Mouse (Mus musculus): Measurements from ENCODE around the gene Gm13287. TPM values are rescaled to one million over a fixed set of nuclear protein-coding genes. Genes with fewer than 3 reads are reported as not detected.
A peak's percentile ranks its signal among the peaks of the same experiment; 100 is the strongest.
"Not testable (repeated sequence)": the region's sequence is repeated elsewhere in the genome, so short reads cannot be mapped to it uniquely, and the experiment has no call there.

Gm13287 gene
- total RNA-seq, 2 experiments from 2014 or later = not detected

DNA sequence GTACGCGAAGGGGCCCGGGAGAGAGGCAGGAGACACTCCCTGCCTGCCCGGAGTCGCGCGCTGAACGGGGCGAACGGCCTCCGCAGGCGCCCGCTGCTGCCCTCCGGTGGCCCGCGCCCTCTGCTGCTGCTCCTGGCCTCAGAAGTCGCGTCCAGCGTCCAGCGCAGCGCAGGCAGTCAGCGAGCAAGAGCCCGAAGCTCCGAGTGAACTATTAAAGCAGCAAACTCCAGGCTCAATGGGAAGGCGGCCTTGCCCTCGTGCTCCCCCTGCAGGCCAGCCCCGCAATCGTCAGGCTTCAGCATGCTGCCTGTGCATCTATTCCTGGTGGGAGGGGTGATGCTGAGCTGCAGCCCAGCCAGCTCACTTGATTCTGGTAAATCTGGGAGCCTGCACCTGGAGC lies 6.0 kb upstream of the Gm13287 start, which contains the start of gene Gm13279:
TSS of gene Gm13279 (plus strand) at position 301 of the 400 bp plus-strand sequence.
- not testable (repeated sequence) for DNase-seq

- not testable (repeated sequence) for DNase-seq
These were observed 3.7 kb upstream of the Gm13287 start, which contains the start of gene Gm13285 for GRCm38 (mm10) chr4:88799365-88799764. Gene Gm13285 (plus strand): TSS chr4:88799665.

DNA sequence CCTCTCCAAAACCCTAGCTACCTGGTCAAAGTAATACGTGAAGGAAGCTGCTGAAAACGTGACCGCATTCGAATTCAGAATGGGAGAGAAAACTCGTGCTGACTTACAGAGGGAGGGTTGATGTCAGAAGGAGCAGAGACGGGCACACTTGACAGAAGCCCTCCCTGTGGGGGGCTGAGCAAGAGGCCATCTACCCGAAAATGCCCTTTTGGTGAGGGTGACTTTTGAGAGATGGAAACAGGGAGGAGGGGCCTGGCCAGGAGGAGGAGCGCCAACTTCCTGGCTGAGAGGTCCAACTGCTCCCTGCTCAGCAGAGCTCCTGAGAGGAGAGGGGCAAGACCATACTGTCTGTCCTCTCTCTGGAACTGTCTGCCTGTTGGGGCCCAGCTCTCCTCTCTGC lies 2.2 kb downstream of the Gm13287 start, which contains the start of gene Gm13288:
TSS of gene Gm13288 (plus strand) at position 301 of the 400 bp plus-strand sequence.
- DNase-seq = not testable (repeated sequence)

DNA sequence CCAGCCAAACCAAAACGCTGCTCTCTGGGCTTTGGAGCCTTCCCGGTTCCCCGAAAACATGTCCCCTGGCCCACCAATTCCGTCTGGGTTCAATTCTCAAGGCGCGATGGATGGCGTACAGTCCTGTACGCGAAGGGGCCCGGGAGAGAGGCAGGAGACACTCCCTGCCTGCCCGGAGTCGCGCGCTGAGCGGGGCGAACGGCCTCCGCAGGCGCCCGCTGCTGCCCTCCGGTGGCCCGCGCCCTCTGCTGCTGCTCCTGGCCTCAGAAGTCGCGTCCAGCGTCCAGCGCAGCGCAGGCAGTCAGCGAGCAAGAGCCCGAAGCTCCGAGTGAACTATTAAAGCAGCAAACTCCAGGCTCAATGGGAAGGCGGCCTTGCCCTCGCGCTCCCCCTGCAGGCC lies 2.7 kb downstream of the Gm13287 start:
- DNase-seq = peak; percentile 49 to 57

DNA sequence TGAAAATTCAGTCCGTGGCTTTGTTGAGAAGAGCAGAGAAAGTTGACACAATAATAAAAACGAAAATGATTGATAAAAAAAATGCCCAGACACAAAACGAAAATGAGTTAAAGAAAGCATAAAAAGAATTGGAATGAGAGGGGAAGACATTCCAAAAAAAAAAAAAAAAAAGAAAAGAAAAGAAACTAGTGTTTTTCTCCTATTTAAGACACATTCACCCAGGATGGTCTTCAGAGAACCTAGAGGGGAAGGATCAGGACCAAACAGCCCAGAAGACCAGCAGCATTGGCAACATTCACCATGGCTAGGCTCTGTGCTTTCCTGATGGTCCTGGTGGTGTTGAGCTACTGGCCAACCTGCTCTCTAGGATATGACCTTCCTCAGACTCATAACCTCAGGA lies 12.9 kb downstream of the Gm13287 start, which contains the start of gene Ifna7:
TSS of gene Ifna7 (plus strand) at position 301 of the 400 bp plus-strand sequence.
- DNase-seq = no peak

DNA sequence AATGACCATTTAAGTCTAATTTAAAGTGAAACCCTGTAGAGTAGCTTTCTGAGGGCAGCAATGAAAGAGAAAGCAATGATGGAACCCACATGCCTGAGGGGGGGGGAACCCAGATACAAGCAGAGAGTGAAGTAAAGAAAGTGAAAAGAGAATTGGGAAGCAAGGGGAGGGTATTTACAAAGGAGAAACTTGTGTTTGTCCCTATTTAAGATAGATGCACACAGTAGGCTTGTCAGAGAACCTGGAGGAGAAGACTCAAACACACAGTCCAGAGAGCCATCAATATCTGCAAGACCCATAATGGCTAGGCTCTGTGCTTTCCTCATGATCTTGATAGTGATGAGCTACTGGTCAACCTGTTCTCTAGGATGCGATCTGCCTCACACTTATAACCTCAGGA lies 16.6 kb downstream of the Gm13287 start, which contains the start of gene Ifna11:
TSS of gene Ifna11 (plus strand) at position 301 of the 400 bp plus-strand sequence.
- no peak for DNase-seq

DNA sequence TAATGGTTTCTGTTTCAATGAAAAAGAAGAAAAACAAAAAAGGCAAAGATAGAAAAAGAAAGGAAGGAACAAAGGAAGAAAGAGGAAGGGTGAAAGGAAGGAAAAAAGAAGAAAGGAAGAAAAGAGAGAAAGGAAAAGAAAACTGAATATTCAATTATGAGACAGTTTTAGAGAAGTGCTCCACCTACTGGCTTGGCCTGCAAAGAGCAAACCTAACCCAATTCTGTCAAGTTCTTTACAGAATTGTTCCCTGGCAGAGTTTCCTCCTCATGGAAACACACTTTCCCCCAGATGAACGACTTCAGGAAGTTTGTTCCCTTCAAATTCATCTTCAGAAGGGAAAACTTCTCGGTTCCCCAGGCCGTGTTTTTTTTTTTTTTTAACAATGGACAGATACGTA lies 19.9 kb downstream of the Gm13287 start:
- DNase-seq = peak in 1 of 2 experiments; percentile 9

DNA sequence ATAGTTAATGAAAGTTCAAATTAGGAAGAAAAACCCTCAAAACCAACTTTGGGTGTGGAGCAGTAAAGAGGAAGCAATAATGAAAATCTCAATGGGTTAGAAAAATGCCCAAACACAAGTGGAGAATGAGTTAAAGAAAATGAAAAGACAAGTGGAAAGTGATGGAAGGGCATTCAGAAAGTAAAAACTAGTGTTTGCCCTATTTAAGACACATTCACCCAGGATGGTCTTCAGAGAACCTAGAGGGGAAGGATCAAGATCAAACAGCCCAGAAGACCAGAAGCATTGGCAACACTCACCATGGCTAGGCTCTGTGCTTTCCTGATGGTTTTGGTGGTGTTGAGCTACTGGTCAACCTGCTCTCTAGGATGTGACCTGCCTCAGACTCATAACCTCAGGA lies 24.1 kb downstream of the Gm13287 start, which contains the start of gene Ifna6:
TSS of gene Ifna6 (plus strand) at position 301 of the 400 bp plus-strand sequence.
- DNase-seq = not testable (repeated sequence)

- DNase-seq = peak; percentile 3 to 37
These were observed 27.5 kb downstream of the Gm13287 start for GRCm38 (mm10) chr4:88830523-88830922.

GRCm38 (mm10) chr4:88835225-88835624 lies 32.2 kb downstream of the Gm13287 start, which contains the start of gene Ifna5:
Gene Ifna5 (plus strand): TSS chr4:88835525.
- DNase-seq = not testable (repeated sequence)

- DNase-seq = peak in 1 of 2 experiments; percentile 5
These were observed 35.8 kb downstream of the Gm13287 start for GRCm38 (mm10) chr4:88838828-88839227.

GRCm38 (mm10) chr4:88840058-88840457 lies 37.0 kb downstream of the Gm13287 start:
- no peak for DNase-seq

DNA sequence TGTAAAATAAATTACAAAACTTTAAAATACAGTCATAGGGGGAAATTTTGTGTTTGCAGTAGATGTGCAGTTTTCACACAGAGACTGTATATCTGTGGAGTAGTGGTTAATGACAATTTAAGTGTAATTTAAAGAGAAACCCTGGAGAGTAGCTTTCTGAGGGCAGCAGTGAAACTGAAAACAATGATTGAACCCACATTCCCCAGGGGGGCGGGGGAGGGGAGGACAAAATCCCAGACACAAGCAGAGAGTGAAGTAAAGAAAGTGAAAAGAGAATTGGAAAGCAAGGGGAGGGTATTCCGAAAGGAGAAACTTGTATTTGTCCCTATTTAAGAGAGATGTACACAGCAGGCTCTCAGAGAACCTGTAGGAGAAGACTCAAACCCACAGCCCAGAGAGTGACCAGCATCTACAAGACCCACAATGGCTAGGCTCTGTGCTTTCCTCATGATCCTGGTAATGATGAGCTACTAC lies 38.4 kb downstream of the Gm13287 start, which contains the start of gene Ifna4:
TSS of gene Ifna4 (plus strand) at position 424 of the 474 bp plus-strand sequence.
- no peak for DNase-seq

- no peak for DNase-seq
These were observed 42.3 kb downstream of the Gm13287 start for GRCm38 (mm10) chr4:88845334-88845733.

DNA sequence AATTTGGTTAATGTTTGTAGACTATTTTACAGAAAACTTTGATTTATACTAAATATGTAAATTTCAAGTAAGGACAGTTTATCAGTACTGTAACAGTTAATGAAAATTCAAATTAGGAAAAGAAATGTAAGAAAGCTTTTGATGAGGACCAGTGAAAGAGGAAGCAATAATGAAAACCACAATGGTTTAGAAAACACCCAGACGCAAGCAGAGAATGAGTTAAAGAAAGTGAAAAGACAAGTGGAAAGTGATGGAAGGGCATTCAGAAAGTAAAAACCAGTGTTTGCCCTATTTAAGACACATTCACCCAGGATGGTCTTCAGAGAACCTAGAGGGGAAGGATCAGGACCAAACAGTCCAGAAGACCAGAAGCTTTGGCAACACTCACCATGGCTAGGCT lies 46.6 kb downstream of the Gm13287 start, which contains the start of gene Ifna1:
TSS of gene Ifna1 (plus strand) at position 390 of the 400 bp plus-strand sequence.
- no peak for DNase-seq

GRCm38 (mm10) chr4:88851026-88851763 lies 48.1 kb downstream of the Gm13287 start:
- no peak for DNase-seq

Other genes starting within 250 kb of the Gm13287 start
- not detected for gene Ifna15, start 245.0 kb upstream of the Gm13287 start, total RNA-seq (2021)
- not detected for gene Ifna14, start 231.5 kb upstream of the Gm13287 start, total RNA-seq (2021)
- not detected for gene Ifna9, start 210.9 kb upstream of the Gm13287 start, total RNA-seq (2021)
- not detected for gene Ifna12, start 199.9 kb upstream of the Gm13287 start, total RNA-seq (2021)
- gene C87499, start 168.8 kb upstream of the Gm13287 start, total RNA-seq (2021) = not detected
- not detected for gene Ifna13, start 158.8 kb upstream of the Gm13287 start, total RNA-seq (2021)
- not detected for gene Ifna16, start 126.3 kb upstream of the Gm13287 start, total RNA-seq (2021)
- not detected for gene Ifna2, start 119.3 kb upstream of the Gm13287 start, total RNA-seq (2021)
- not detected for gene Ifnab, start 111.9 kb upstream of the Gm13287 start, total RNA-seq (2021)
- under 1 TPM; 0.36 to 0.60 TPM for gene Gm26566, start 81.4 kb upstream of the Gm13287 start, total RNA-seq (2021)
- 10 to 100 TPM; 82.5 to 89.7 TPM for gene Klhl9, start 80.8 kb upstream of the Gm13287 start, total RNA-seq (2021)
- gene Gm13271, start 48.4 kb upstream of the Gm13287 start, total RNA-seq (2021) = not detected
- under 1 TPM in 1 of 2 experiments, not detected in 1; 0.20 TPM for gene Gm13283, start 43.1 kb upstream of the Gm13287 start, total RNA-seq (2021)
- gene Gm13290, start 29.4 kb upstream of the Gm13287 start, total RNA-seq (2021) = not detected
- not detected for gene Gm13289, start 26.3 kb upstream of the Gm13287 start, total RNA-seq (2021)
- not detected for gene Gm13272, start 23.4 kb upstream of the Gm13287 start, total RNA-seq (2021)
- gene Ifnz, start 21.1 kb upstream of the Gm13287 start, total RNA-seq (2021) = under 1 TPM in 1 of 2 experiments, not detected in 1; 0.20 TPM
- not detected for gene Gm13276, start 17.5 kb upstream of the Gm13287 start, total RNA-seq (2021)
- gene Gm13277, start 14.6 kb upstream of the Gm13287 start, total RNA-seq (2021) = not detected
- not detected for gene Gm13278, start 11.7 kb upstream of the Gm13287 start, total RNA-seq (2021)
- not detected for gene Gm13275, start 8.8 kb upstream of the Gm13287 start, total RNA-seq (2021)
- gene Gm13279, start 5.9 kb upstream of the Gm13287 start, total RNA-seq (2021) = not detected
- gene Gm13285, start 3.6 kb upstream of the Gm13287 start, total RNA-seq (2021) = not detected
- under 1 TPM in 1 of 2 experiments, not detected in 1; 0.10 TPM for gene Gm13288, start 2.3 kb downstream of the Gm13287 start, total RNA-seq (2021)
- not detected for gene Ifna7, start 13.0 kb downstream of the Gm13287 start, total RNA-seq (2021)
- not detected for gene Ifna11, start 16.7 kb downstream of the Gm13287 start, total RNA-seq (2021)
- not detected for gene Ifna6, start 24.2 kb downstream of the Gm13287 start, total RNA-seq (2021)
- gene Ifna5, start 32.3 kb downstream of the Gm13287 start, total RNA-seq (2021) = not detected
- gene Ifna4, start 38.6 kb downstream of the Gm13287 start, total RNA-seq (2021) = not detected
- not detected for gene Ifna1, start 46.8 kb downstream of the Gm13287 start, total RNA-seq (2021)
- not detected for gene Ifne, start 76.9 kb downstream of the Gm13287 start, total RNA-seq (2021)

All from adrenal gland, postnatal 36 days (tissue).